Mouse (Mus musculus) left cerebral cortex, adult 6 months (tissue): ENCODE results near the gene Mettl27. TPM values are rescaled to one million over a fixed set of nuclear protein-coding genes. Genes with fewer than 3 reads are reported as not detected.

ENCODE experiments used
- long read RNA-seq, 2 experiments: library from polyadenylated mRNA; unstranded; transcript quantifications; one replicate each; pipeline ENCODE4 v2.0.0; 2019 to 2020
- polyA plus RNA-seq: library from polyadenylated mRNA; unstranded; fragments of <200 nt; fragmentation: Nextera tagmentation; gene quantifications from 2 replicates; pipeline ENCODE4 v1.2.3, GENCODE M21; 2021

The Mettl27 gene
- 6.6 and 7.4 TPM in 2 replicates for polyA plus RNA-seq
- long read RNA-seq, experiment 1, partial matches to known transcripts, result 10 of 21 reads
- long read RNA-seq, experiment 1, other reads (novel, unspliced or antisense), result 9 of 21 reads
- long read RNA-seq, experiment 2, partial matches to known transcripts, result 4 of 11 reads
- long read RNA-seq, experiment 2, other reads (novel, unspliced or antisense), result 3 of 11 reads

GRCm38 (mm10) chr5:134932179-134932902, at the start of gene Mettl27:
Mettl27 (plus strand) TSS chr5:134932368.

GRCm38 (mm10) chr5:134906633-134907032, 25.5 kb upstream of the Mettl27 start, which contains the start of gene Tmem270:
Tmem270 (minus strand) TSS chr5:134906733.

GRCm38 (mm10) chr5:134915311-134915710, 16.9 kb upstream of the Mettl27 start, which contains the start of gene Cldn13:
Cldn13 (minus strand) TSS chr5:134915526.

GRCm38 (mm10) chr5:134946857-134947255, 14.7 kb downstream of the Mettl27 start, which contains the start of gene Cldn4:
Cldn4 (minus strand) TSS chr5:134946934.

GRCm38 (mm10) chr5:134985633-134986297, 53.6 kb downstream of the Mettl27 start, which contains the start of gene Cldn3:
Cldn3 (plus strand) TSS chr5:134986214.

Other genes starting within 250 kb of the Mettl27 start
- gene Limk1, start 243.8 kb upstream of the Mettl27 start, polyA plus RNA-seq, result 2.4 and 20.3 TPM in 2 replicates
- gene Eln, start 185.0 kb upstream of the Mettl27 start, polyA plus RNA-seq, result 0.22 and 0.41 TPM in 2 replicates
- not detected in 2 replicates for gene Tmem270, start 25.6 kb upstream of the Mettl27 start, polyA plus RNA-seq
- not detected in 2 replicates for gene Cldn13, start 16.8 kb upstream of the Mettl27 start, polyA plus RNA-seq
- gene Cldn4, start 14.6 kb downstream of the Mettl27 start, polyA plus RNA-seq, result not detected in 2 replicates
- 0.85 and 1.2 TPM in 2 replicates for gene Cldn3, start 53.8 kb downstream of the Mettl27 start, polyA plus RNA-seq
- 45.6 and 48.8 TPM in 2 replicates for gene Abhd11, start 76.8 kb downstream of the Mettl27 start, polyA plus RNA-seq
- 244 and 306 TPM in 2 replicates for gene Stx1a, start 91.1 kb downstream of the Mettl27 start, polyA plus RNA-seq
- gene Dnajc30, start 131.8 kb downstream of the Mettl27 start, polyA plus RNA-seq, result 77.9 and 78.6 TPM in 2 replicates
- 46.3 and 50.4 TPM in 2 replicates for gene Bud23, start 132.6 kb downstream of the Mettl27 start, polyA plus RNA-seq
- gene Vps37d, start 145.9 kb downstream of the Mettl27 start, polyA plus RNA-seq, result 1.9 and 8.2 TPM in 2 replicates
- 0.31 and 0.50 TPM in 2 replicates for gene Mlxipl, start 157.5 kb downstream of the Mettl27 start, polyA plus RNA-seq
- gene Tbl2, start 217.3 kb downstream of the Mettl27 start, polyA plus RNA-seq, result 15.9 and 17.1 TPM in 2 replicates
- 87.3 and 94.7 TPM in 2 replicates for gene Bcl7b, start 235.9 kb downstream of the Mettl27 start, polyA plus RNA-seq